Mouse (Mus musculus) spleen, adult 2 months (tissue): ENCODE data around the gene Ncoa3. TPM values are rescaled to one million over a fixed set of nuclear protein-coding genes. Genes with fewer than 3 reads are reported as not detected.

ENCODE experiments used
- DNase-seq, 2 experiments: peaks; one replicate each; pipeline versions ENCODE4 v3.0.0 to v3.0.0-alpha.2; 2012 to 2021; ENCODE audit warnings: low spot score in 2 of 2, low read depth in 1 of 2
- H3K27ac ChIP-seq: fragments of 200-500 bp; 2 replicates; pipeline ENCODE4 v1.5.1; 2012; ENCODE audit warnings: low read length, inconsistent platforms; ENCODE audit not compliant: insufficient read depth
- H3K27me3 ChIP-seq: fragments of 200-500 bp; 2 replicates; pipeline ENCODE4 v1.6.1; 2012; ENCODE audit warnings: mild to moderate bottlenecking, moderate library complexity, low read length, inconsistent platforms; ENCODE audit not compliant: control insufficient read depth, insufficient read depth
- H3K36me3 ChIP-seq: fragments of 200-500 bp; 2 replicates; pipeline ENCODE4 v1.6.1; 2012; ENCODE audit warnings: mild to moderate bottlenecking, low read length, inconsistent platforms; ENCODE audit not compliant: control insufficient read depth, insufficient read depth
- H3K4me1 ChIP-seq: fragments of 200-500 bp; 2 replicates; pipeline ENCODE4 v1.6.1; 2011; ENCODE audit warnings: inconsistent platforms; ENCODE audit not compliant: control insufficient read depth, insufficient read depth, insufficient read length
- H3K4me3 ChIP-seq: fragments of 200-500 bp; 2 replicates; pipeline ENCODE4 v1.5.1; 2011; ENCODE audit warnings: mild to moderate bottlenecking, inconsistent platforms; ENCODE audit not compliant: insufficient read depth, insufficient read length; ENCODE audit errors: extremely low read depth
- CTCF ChIP-seq: fragments of 200-500 bp; IDR thresholded peaks from 2 replicates; pipeline ENCODE4 v1.5.1; 2011; ENCODE audit warnings: mild to moderate bottlenecking, inconsistent platforms; ENCODE audit not compliant: insufficient read depth, insufficient read length, insufficient replicate concordance; ENCODE audit errors: extremely low read depth
- POLR2A ChIP-seq: fragments of 200-500 bp; IDR thresholded peaks from 2 replicates; pipeline ENCODE4 v1.6.1; 2011; ENCODE audit warnings: low read depth, low read length, inconsistent platforms
- whole genome bisulfite sequencing: fragments of 180-500 bp; shearing (Covaris S2); methylation state at CpG from one replicate; pipeline ENCODE4 v1.1.7; 2018; 5-methylcytosine and 5-hydroxymethylcytosine counted together
- polyA plus RNA-seq: library from polyadenylated mRNA; depleted of rRNA; stranded (reverse); fragments of >200 nt; gene quantifications from 2 replicates; pipeline ENCODE4 v1.2.3, GENCODE M21; 2012

Ncoa3 gene
- polyA plus RNA-seq, 1 experiment = 48.4 TPM

DNA sequence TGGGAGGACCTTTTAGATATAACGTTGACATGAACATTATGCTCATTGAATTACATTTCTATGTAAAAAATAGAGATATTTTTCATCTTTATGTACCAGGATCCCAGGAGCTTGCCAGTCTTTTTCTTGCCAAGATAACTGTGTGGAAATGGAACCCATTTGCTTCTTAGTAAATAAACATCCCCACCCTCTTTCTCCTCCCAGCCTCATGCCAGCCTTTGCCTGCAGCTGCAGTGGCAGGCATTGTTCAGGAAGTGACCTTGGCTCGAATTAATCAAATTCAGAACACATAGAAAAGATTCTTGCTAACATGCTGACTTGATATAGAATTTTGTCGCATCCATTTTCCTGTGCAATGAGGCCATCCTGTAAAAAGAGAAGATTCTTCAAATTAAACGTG is 36.8 kb downstream of the Ncoa3 start:
- H3K4me3 ChIP-seq = no peak overlapping the region

GRCm38 (mm10) chr2:166030256-166030995 is 38.0 kb downstream of the Ncoa3 start:
- DNase-seq = no peak
- WGBS = 1% methylated on average over 13 of the region's 13 CpGs
- H3K4me3 ChIP-seq = peak overlapping the region; percentile 17
- no peaks in the 10 kb centered on the region for H3K27me3 ChIP-seq
- H3K27ac ChIP-seq = peak overlapping the region; percentile 90
- no peak for TF ChIP-seq POLR2A
- TF ChIP-seq CTCF = no peak
- H3K4me1 ChIP-seq = peaks cover 25% of the 10 kb centered on the region
- no peaks in the 10 kb centered on the region for H3K36me3 ChIP-seq

More for the DNA sequence above, 36.8 kb downstream of the Ncoa3 start:
- H3K27me3 ChIP-seq = no peaks in the 10 kb centered on the region
- TF ChIP-seq POLR2A = no peak
- TF ChIP-seq CTCF = no peak
- no peak overlapping the region for H3K27ac ChIP-seq
- peaks cover 24% of the 10 kb centered on the region for H3K4me1 ChIP-seq
- DNase-seq = no peak
- 41% methylated on average over 4 of the region's 4 CpGs for WGBS
- H3K36me3 ChIP-seq = no peaks in the 10 kb centered on the region

- Histone ChIP-seq H3K4me1 (peaks cover 21% of the 10 kb centered on the region), H3K36me3 (peaks cover 3% of the 10 kb centered on the region; the same call in 1 of the 2 replicates), H3K4me3 (peak overlapping the region; percentile 53), H3K27me3 (no peaks in the 10 kb centered on the region), H3K27ac (peak overlapping the region; percentile 91)
- DNase-seq = peak in 1 of 2 experiments; percentile 32
- no peak for TF ChIP-seq CTCF
- TF ChIP-seq POLR2A = no peak
- 11% methylated on average over 7 of the region's 7 CpGs for WGBS
Observed at GRCm38 (mm10) chr2:166031120-166031929, 38.9 kb downstream of the Ncoa3 start.

GRCm38 (mm10) chr2:166032628-166033027 is 40.2 kb downstream of the Ncoa3 start:
- TF ChIP-seq CTCF (no peak), POLR2A (no peak)
- peaks cover 7% of the 10 kb centered on the region; the same call in 1 of the 2 replicates for H3K36me3 ChIP-seq
- no peak overlapping the region for H3K4me3 ChIP-seq
- peaks cover 21% of the 10 kb centered on the region for H3K4me1 ChIP-seq
- no peaks in the 10 kb centered on the region for H3K27me3 ChIP-seq
- no peak for DNase-seq
- no peak overlapping the region for H3K27ac ChIP-seq
- WGBS = 91% methylated on average over 5 of the region's 5 CpGs

DNA sequence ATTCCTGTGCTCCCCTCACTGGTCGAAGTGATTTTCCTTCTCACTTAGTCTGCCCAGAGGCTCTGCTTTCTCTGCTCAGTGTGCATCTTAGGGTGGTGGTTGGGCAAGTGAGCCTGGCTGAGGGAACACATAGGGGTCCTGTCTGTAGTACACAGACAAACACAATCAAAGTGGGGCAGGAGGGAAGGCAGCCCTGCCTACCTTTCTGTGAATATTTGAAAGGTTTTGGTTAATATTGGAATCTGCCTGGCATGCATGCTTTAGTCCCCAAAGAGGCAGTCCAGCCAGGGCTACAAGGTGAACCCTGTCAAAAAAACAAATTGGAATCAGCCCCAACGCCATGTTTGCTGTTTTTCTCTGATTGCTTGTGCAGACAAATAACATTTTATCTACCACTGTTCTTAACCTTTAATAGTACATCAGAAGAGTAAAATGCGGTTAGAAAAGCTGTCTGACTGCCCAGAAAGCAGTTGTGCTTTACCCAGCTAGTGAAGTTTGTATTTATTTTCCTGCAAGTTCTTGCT is 42.6 kb downstream of the Ncoa3 start:
- H3K36me3 ChIP-seq = peaks cover 7% of the 10 kb centered on the region; the same call in 1 of the 2 replicates

DNA sequence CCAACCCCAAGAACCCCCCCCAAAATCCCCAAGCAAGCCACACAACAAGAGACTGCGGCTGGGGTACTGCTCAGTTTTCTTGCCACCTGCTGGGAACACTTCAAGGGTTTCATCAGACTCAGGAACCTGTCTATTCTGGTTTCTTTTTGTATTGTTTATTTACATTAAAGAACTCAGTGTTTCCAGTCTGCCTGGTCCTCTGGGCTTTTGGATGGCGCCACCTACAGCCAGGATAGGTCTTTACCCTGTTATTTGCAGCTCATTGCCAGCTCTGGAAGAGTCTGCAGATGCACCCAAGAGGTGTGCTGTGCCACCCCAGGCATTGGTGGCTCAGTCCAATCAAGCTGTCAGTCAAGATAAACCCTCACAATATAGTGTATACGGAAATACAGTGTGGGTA is 43.3 kb downstream of the Ncoa3 start:
- TF ChIP-seq POLR2A (no peak), CTCF (peak; percentile 55; the same call in 1 of the 2 replicates)
- peak; percentile 59 to 76 for DNase-seq
- peaks cover 7% of the 10 kb centered on the region; the same call in 1 of the 2 replicates for H3K36me3 ChIP-seq
- H3K27me3 ChIP-seq = no peaks in the 10 kb centered on the region
- WGBS = 38% methylated on average over 3 of the region's 3 CpGs
- H3K4me1 ChIP-seq = peaks cover 14% of the 10 kb centered on the region
- no peak overlapping the region for H3K27ac ChIP-seq
- no peak overlapping the region for H3K4me3 ChIP-seq

More for the DNA sequence above, 42.6 kb downstream of the Ncoa3 start:
- H3K27ac ChIP-seq = peak overlapping the region; percentile 16
- no peak for DNase-seq
- no peaks in the 10 kb centered on the region for H3K27me3 ChIP-seq
- H3K4me3 ChIP-seq = no peak overlapping the region
- no peak for TF ChIP-seq POLR2A
- no peak for TF ChIP-seq CTCF
- 58% methylated on average over 3 of the region's 3 CpGs for WGBS
- peaks cover 17% of the 10 kb centered on the region for H3K4me1 ChIP-seq
